Mouse (Mus musculus): Measurements from ENCODE around the gene Zdhhc7.

Zdhhc7 gene

DNA sequence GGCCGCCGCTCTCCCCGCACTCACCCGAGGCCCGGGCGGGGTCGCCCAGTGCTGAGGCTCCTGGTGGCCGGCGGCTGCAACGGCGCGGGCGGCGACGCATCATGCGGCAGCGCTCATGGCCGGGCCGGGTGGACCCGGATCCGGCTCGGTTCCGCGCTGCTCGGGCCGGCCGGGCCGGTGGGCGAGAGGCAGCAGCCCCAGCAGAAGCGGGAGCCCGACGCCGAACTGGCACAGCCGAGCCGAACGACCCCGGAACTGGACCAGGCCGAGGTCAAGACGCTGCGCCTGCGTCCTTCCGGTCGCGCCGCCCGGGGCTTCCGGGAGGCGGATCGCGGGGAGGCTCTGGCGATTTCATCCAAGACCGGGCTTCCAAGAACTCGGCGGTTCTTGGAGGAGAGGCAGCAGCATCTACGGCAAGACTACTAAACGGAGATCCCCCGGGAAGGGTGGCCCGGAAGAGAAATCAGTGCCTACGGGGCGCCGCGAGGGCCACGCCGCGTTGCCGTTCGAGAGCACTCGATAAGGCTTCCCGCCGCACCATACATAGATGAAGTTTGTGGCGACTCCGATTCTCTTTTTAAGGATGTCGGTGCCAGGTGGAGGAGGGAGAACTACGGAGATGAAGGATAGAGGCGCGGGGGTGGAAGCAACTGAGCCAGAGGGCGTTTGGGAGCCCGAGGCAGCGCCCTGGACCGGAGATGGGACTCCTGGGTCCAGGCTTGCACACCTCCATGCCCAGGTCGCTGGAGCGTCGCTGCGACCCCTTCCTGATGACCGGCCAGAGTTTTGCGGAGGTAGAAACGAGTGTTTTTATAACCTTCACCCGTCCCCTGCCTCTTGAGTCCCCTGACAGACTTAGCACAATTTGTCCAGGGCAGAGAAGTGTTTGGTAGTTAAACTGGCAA is at the start of gene Zdhhc7:
Zdhhc7 (minus strand) TSS at position 415 of the 905 bp plus-strand sequence.
- DNase-seq (ENCODE audit: low spot score) = peak; percentile 86

- DNase-seq (ENCODE audit: low spot score) = no peak
Measured at GRCm38 (mm10) chr8:120150028-120150427, 48.7 kb upstream of the Zdhhc7 start.

GRCm38 (mm10) chr8:120146051-120146450 is 44.8 kb upstream of the Zdhhc7 start:
- DNase-seq (ENCODE audit: low spot score) = no peak

DNA sequence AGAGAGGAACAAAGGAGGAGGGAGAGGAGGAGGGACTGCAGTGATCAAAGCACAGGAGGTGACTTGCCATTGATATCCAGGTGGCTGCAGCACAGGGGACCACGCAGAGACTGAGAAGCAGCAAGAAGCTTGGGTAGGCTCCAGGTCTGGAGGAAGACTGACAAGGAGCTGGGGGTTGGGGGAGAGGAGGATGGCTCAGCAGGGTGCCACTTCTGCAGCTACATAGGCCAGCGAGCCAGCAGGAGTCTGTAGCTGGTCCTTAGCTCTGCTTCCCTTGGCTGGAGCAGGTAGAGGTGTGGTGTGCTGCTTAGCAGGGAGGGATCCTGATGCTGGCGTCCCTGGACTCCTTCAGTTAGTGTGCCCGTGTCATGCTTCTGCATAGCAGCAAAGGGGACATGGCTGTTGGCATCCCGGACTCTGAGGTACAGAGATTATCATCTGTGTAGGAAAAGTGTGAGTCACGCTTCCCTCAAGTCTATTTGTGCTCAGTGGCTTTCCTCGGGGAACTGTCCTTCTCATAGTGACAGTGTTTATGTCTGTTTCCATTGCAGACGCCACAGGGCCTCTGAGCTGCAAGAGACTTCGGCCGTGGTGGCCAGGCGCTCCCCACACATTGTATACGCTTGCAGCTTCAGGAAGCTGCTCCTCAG is 43.5 kb upstream of the Zdhhc7 start:
- DNase-seq (ENCODE audit: low spot score) = peak; percentile 85

DNA sequence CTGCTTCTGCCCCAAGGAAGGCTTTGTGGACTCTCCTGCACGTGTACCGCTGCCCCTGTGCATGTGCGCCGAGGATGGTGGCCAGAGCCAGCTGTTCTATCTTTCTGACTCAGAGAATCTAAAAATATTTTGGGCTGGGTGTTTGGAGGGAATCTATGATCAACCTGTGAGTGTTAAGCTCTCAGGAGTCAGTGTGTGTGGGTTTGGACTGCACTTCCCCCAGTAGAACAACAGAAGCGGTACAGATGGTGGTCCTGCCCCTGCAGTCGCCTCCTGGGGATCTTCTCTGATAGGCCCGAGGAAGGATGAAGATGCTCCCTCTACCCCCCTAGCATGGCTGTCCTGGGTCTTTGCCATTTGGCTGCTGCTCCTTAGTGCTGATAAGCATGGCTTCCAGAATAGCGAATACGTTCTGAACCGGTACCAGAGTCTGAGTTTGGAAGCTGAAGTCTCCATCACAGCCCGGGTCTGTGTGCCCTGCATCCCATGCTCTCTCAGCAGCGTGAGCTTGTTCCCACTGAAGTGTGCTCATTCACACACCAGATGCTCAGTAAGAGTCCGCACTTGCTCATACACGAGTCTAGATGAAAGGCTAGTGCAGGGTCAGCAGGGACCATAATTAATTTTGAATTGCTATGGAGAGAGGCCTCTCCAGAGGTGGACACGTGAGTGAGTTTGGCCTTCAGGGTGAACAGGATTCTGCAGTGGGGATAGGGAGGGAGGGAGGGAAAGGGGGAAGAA is 42.8 kb upstream of the Zdhhc7 start:
- DNase-seq (ENCODE audit: low spot score) = no peak

DNA sequence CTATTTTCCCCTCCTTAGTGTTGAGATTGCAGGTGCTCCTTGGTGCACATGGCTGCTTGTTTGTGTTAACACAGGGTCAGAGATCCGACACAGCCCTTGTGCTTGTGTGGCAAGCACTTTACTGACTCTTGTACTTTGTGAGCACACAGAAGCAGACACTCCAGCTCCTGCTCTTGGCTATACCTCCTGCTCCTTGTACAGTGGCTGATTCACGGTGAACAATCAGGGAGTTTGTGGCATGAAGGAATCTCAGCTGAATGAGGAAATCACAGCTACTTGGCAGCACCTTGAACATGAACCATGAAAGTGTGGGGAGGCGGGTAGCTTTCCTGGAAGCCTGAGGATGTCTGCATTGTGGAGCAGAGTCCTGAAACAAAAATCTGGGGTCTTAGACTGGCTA is 39.5 kb upstream of the Zdhhc7 start:
- DNase-seq (ENCODE audit: low spot score) = peak; percentile 66

GRCm38 (mm10) chr8:120138958-120139357 is 37.7 kb upstream of the Zdhhc7 start:
- no peak for DNase-seq (ENCODE audit: low spot score)

GRCm38 (mm10) chr8:120136618-120137017 is 35.3 kb upstream of the Zdhhc7 start:
- DNase-seq (ENCODE audit: low spot score) = no peak

GRCm38 (mm10) chr8:120135687-120136086 is 34.4 kb upstream of the Zdhhc7 start:
- DNase-seq (ENCODE audit: low spot score) = no peak

- DNase-seq (ENCODE audit: low spot score) = no peak
Measured at GRCm38 (mm10) chr8:120133169-120133568, 31.9 kb upstream of the Zdhhc7 start.

GRCm38 (mm10) chr8:120131158-120131557 is 29.9 kb upstream of the Zdhhc7 start:
- DNase-seq (ENCODE audit: low spot score) = no peak

GRCm38 (mm10) chr8:120129547-120129946 is 28.3 kb upstream of the Zdhhc7 start:
- no peak for DNase-seq (ENCODE audit: low spot score)

DNA sequence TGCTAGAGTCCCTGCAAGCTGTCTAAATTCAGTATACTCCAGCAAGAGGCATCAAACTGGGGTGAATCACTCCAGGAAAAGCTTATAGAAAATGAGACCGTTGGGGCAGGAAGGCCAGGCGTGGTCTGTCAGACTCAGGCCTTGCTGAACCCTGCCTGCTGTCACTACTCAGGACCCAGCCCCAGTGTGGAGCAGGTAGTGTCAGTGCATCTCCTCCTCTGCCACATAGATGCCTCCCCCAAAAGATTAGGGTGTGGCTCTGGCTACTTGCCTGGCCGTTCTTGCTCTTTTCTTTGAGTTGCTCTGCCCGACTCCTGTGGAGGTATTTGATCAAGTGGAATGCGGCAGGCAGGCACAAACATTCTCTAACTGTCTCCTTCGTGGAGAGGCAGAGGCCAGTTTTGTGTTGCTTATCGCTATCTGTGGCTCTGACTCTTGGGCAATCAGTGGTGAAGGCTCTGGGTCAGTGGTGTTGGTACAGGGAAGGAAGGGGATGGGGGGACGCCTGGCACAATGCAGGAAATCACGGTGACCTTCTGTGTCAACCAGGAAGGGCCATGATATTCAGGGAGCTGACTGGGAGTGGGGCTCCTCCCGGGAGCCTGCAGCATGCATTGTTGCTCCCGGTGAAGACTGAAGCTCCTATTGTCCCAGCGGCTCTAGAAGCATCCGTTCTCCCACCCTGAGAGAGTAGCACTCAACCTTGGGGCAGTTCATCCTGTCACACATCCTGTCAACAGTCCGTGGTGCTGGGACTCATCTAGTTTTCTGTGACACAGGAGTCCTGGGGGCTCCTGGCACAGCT is 25.3 kb upstream of the Zdhhc7 start:
- DNase-seq (ENCODE audit: low spot score) = peak; percentile 66

GRCm38 (mm10) chr8:120124836-120125389 is 23.6 kb upstream of the Zdhhc7 start:
- no peak for DNase-seq (ENCODE audit: low spot score)

- DNase-seq (ENCODE audit: low spot score) = peak; percentile 57
Measured at GRCm38 (mm10) chr8:120124261-120124660, 23.0 kb upstream of the Zdhhc7 start.

DNA sequence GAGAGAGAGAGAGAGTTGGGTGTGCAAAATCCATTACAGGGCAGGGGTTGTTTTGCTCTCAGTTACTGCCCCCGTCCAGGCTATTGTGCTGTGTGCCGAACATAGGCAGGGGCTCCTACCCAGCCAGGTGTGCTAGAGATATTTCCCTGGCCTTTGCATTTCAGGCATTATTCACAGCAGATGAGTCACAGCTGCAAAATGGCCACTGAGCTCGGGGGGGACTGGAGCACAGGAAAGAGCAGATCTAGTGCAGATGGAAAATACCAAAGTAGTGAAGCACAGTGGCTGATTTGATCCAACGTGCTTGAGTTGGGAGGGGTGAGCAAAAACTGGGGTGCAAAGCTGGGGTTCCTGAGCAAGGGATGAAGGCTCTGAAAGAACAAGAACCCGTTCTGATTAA is 19.7 kb upstream of the Zdhhc7 start:
- no peak for DNase-seq (ENCODE audit: low spot score)

DNA sequence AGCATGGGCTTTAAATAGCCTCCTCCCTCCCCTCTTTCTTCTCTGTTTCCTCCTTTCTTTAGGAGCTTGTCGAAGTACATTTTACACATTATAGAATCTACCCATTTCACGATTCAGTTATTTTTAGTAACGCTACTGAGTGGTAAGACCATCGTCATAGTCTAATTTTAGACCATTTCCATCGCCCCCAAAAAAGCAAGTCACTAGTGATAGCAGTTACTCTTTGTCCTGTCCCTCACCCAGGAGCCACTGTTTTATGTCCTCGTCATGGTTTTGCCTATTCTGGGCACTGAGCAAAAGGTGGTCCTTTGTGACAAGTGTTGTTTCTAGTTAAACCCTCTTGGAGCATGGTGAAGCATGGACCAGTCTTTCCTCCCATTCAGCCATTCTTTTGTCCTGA is 18.6 kb upstream of the Zdhhc7 start:
- DNase-seq (ENCODE audit: low spot score) = no peak

GRCm38 (mm10) chr8:120119429-120119828 is 18.1 kb upstream of the Zdhhc7 start:
- DNase-seq (ENCODE audit: low spot score) = no peak

DNA sequence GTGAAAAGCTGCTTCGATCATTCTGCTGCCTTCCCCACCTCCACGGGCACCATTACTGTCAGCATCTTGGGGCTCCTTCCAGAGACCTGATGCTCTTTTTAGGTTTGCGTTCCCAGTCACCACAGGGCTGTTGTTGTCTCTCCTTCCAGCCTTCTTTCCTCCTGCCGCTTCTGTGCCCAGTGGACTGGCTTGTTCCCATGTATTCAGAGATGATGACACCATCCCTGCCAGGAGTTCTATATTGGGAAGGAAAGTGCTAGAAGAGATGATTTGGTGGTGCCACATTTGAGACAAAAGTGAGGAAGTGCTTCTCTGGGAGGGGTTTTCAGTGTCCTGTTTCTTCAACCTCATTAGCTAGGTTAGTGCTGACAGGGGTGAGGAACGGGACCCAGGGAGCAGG is 17.6 kb upstream of the Zdhhc7 start:
- no peak for DNase-seq (ENCODE audit: low spot score)

- peak; percentile 65 for DNase-seq (ENCODE audit: low spot score)
Measured at GRCm38 (mm10) chr8:120118162-120118561, 16.9 kb upstream of the Zdhhc7 start.

DNA sequence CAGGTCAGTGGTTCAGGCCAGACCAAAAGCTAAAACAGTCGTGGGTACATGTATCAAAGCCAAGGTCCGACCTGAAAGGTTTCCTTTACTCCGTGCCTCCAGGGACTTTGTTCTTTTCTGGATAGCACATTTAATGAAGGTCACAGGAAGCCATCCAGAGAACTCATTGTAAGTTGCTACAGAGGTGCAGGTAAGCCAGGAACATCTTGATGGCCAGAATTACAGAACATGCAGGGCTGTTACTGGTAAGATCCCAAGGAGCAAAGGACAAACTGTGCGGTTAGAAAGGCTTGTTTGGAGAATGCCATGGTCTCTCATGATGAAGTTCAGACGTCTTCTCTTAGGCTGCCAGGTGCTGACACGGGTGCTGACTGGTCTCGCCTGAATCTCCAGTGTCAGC is 15.3 kb upstream of the Zdhhc7 start:
- no peak for DNase-seq (ENCODE audit: low spot score)

Data from lung, postnatal 25 days (tissue).